Mouse (Mus musculus) MN1 (cell line): Measurements from ENCODE around the gene Sp9.

Source experiments
- DNase-seq: peaks from one replicate; pipeline ENCODE4 v3.0.0-alpha.2; 2016; ENCODE audit warnings: low spot score

The Sp9 gene

GRCm38 (mm10) chr2:73271459-73272161 lies at the start of gene Sp9:
Gene Sp9 (plus strand): TSS chr2:73271925.
- DNase-seq: no peak

- DNase-seq: no peak
Observed at GRCm38 (mm10) chr2:73231081-73231480, 40.6 kb upstream of the Sp9 start.

- DNase-seq: no peak
Observed at GRCm38 (mm10) chr2:73241299-73241698, 30.4 kb upstream of the Sp9 start.

GRCm38 (mm10) chr2:73248701-73249100 lies 23.0 kb upstream of the Sp9 start:
- no peak for DNase-seq

GRCm38 (mm10) chr2:73263172-73263765 lies 8.5 kb upstream of the Sp9 start:
- DNase-seq: peak; percentile 72

- DNase-seq: peak; percentile 87
Observed at GRCm38 (mm10) chr2:73263794-73264610, 7.7 kb upstream of the Sp9 start.

GRCm38 (mm10) chr2:73264611-73265195 lies 7.0 kb upstream of the Sp9 start:
- DNase-seq: peak; percentile 81

GRCm38 (mm10) chr2:73266011-73266410 lies 5.7 kb upstream of the Sp9 start:
- peak; percentile 49 for DNase-seq

- no peak for DNase-seq
Observed at GRCm38 (mm10) chr2:73266623-73267022, 5.1 kb upstream of the Sp9 start.

GRCm38 (mm10) chr2:73267231-73267630 lies 4.5 kb upstream of the Sp9 start:
- peak; percentile 28 for DNase-seq

- DNase-seq: no peak
Observed at GRCm38 (mm10) chr2:73267818-73268217, 3.9 kb upstream of the Sp9 start.

- no peak for DNase-seq
Observed at GRCm38 (mm10) chr2:73268281-73268680, 3.4 kb upstream of the Sp9 start.

GRCm38 (mm10) chr2:73268836-73269395 lies 2.8 kb upstream of the Sp9 start:
- DNase-seq: no peak

GRCm38 (mm10) chr2:73269666-73270065 lies 2.1 kb upstream of the Sp9 start:
- DNase-seq: no peak

GRCm38 (mm10) chr2:73270071-73270592 lies 1.6 kb upstream of the Sp9 start:
- no peak for DNase-seq

- DNase-seq: no peak
Observed at GRCm38 (mm10) chr2:73270593-73271458, 899 bp upstream of the Sp9 start.

- no peak for DNase-seq
Observed at GRCm38 (mm10) chr2:73272351-73273248, 875 bp downstream of the Sp9 start.

- no peak for DNase-seq
Observed at GRCm38 (mm10) chr2:73273249-73274118, 1.8 kb downstream of the Sp9 start.
